Mouse (Mus musculus) E14TG2a.4 (cell line): ENCODE measurements around the gene Wdr27.

ENCODE experiments used
- CTCF ChIP-seq: conservative IDR thresholded peaks from 2 replicates; pipeline ENCODE4 v1.5.1; 2014; ENCODE audit warnings: low read length
- NANOG ChIP-seq: IDR thresholded peaks from 2 replicates; pipeline ENCODE4 v1.6.1; 2014; ENCODE audit warnings: borderline replicate concordance, low read length, mixed read lengths
- POU5F1 ChIP-seq: IDR thresholded peaks from 2 replicates; pipeline ENCODE4 v1.6.1; 2014; ENCODE audit warnings: low read length, borderline replicate concordance

- TF ChIP-seq CTCF (no peak), NANOG (no peak), POU5F1 (no peak)
Measured at GRCm38 (mm10) chr17:14812631-14813030, 130.3 kb downstream of the Wdr27 start.
